Mouse (Mus musculus): ENCODE results near the gene Pkd1l1.

Pkd1l1 gene

GRCm38 (mm10) chr11:8973166-8973565, at the start of gene Pkd1l1:
Pkd1l1 (minus strand) TSS chr11:8973266.
- DNase-seq (ENCODE audit: low spot score): no peak

GRCm38 (mm10) chr11:9020207-9020606, 47.1 kb upstream of the Pkd1l1 start:
- no peak for DNase-seq (ENCODE audit: low spot score)

GRCm38 (mm10) chr11:9018491-9019267, 45.6 kb upstream of the Pkd1l1 start:
- DNase-seq (ENCODE audit: low spot score): no peak

GRCm38 (mm10) chr11:9014740-9015139, 41.7 kb upstream of the Pkd1l1 start:
- DNase-seq (ENCODE audit: low spot score): no peak

- DNase-seq (ENCODE audit: low spot score): no peak
These were observed 38.3 kb upstream of the Pkd1l1 start for GRCm38 (mm10) chr11:9011348-9011747.

GRCm38 (mm10) chr11:9010853-9011339, 37.8 kb upstream of the Pkd1l1 start, which contains the start of gene Hus1:
Hus1 (minus strand) TSS chr11:9011191.
- DNase-seq (ENCODE audit: low spot score): peak; percentile 91

- DNase-seq (ENCODE audit: low spot score): peak; percentile 15
These were observed 37.4 kb upstream of the Pkd1l1 start for GRCm38 (mm10) chr11:9010416-9010815.

GRCm38 (mm10) chr11:9008761-9009160, 35.7 kb upstream of the Pkd1l1 start:
- no peak for DNase-seq (ENCODE audit: low spot score)

GRCm38 (mm10) chr11:8988084-8988483, 15.0 kb upstream of the Pkd1l1 start:
- no peak for DNase-seq (ENCODE audit: low spot score)

GRCm38 (mm10) chr11:8986058-8986457, 13.0 kb upstream of the Pkd1l1 start:
- no peak for DNase-seq (ENCODE audit: low spot score)

GRCm38 (mm10) chr11:8983237-8983861, 10.3 kb upstream of the Pkd1l1 start:
- DNase-seq (ENCODE audit: low spot score): peak; percentile 66

GRCm38 (mm10) chr11:8978154-8978553, 5.1 kb upstream of the Pkd1l1 start:
- DNase-seq (ENCODE audit: low spot score): no peak

GRCm38 (mm10) chr11:8972093-8972492, 973 bp downstream of the Pkd1l1 start:
- DNase-seq (ENCODE audit: low spot score): no peak

- DNase-seq (ENCODE audit: low spot score): no peak
These were observed 2.6 kb downstream of the Pkd1l1 start for GRCm38 (mm10) chr11:8970509-8970908.

GRCm38 (mm10) chr11:8968094-8968493, 5.0 kb downstream of the Pkd1l1 start:
- no peak for DNase-seq (ENCODE audit: low spot score)

GRCm38 (mm10) chr11:8958572-8958971, 14.5 kb downstream of the Pkd1l1 start:
- DNase-seq (ENCODE audit: low spot score): no peak

- no peak for DNase-seq (ENCODE audit: low spot score)
These were observed 15.0 kb downstream of the Pkd1l1 start for GRCm38 (mm10) chr11:8958108-8958507.

- DNase-seq (ENCODE audit: low spot score): no peak
These were observed 16.0 kb downstream of the Pkd1l1 start for GRCm38 (mm10) chr11:8957023-8957422.

GRCm38 (mm10) chr11:8955678-8956077, 17.4 kb downstream of the Pkd1l1 start:
- peak; percentile 11 for DNase-seq (ENCODE audit: low spot score)

GRCm38 (mm10) chr11:8949765-8950430, 23.2 kb downstream of the Pkd1l1 start:
- DNase-seq (ENCODE audit: low spot score): no peak

- DNase-seq (ENCODE audit: low spot score): no peak
These were observed 24.2 kb downstream of the Pkd1l1 start for GRCm38 (mm10) chr11:8948871-8949270.

- DNase-seq (ENCODE audit: low spot score): no peak
These were observed 29.0 kb downstream of the Pkd1l1 start for GRCm38 (mm10) chr11:8944114-8944513.

GRCm38 (mm10) chr11:8942446-8942845, 30.6 kb downstream of the Pkd1l1 start:
- DNase-seq (ENCODE audit: low spot score): no peak

Measured in ovary, postnatal 14 days (tissue).